Mouse (Mus musculus) induced T-regulatory cell, adult 2 months (primary cell): ENCODE data around the gene Zswim3.
A peak's percentile ranks its signal among the peaks of the same experiment; 100 is the strongest.
"Not testable (repeated sequence)": the region's sequence is repeated elsewhere in the genome, so short reads cannot be mapped to it uniquely, and the experiment has no call there.

ENCODE experiments used
- DNase-seq: peaks from one replicate; pipeline ENCODE4 v3.0.0-alpha.2; 2012; ENCODE audit warnings: low read depth

Zswim3 gene

DNA sequence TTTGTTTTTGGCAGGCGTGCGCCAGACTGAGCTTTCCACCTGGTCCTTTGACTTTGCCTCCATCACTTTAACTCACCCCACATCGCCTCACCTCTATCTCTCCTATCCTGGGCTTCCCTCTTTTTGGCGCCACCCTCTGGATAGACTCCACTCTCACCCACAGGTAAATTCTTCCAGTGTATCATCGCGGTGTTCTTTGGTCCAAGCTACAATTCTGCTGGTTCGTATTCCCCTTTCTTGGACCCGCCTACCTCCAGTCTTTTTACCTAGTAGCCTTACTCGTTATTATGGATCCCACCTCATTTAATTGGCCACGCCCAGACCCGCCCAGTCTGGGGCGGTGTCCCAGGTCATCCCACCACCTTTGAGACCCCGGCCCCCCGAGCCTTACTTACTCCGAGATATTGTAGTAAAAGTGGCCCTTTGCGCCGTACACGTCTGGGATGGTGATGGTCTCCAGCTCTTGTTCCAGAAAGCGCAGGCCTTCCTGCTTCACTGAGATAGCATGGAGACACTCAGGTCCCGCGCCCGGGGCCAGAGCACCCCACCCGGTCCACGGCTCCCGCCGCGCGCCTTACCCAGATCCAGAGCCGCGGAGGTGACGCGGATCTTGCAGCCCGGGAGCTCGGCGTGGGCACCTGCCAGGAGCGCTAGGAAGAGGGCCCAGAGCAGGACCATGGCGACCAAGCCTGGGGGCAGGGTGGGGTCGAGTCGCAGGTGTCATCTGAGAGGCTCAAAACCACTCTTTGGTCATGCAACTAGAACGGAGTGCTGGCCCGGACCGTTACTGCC is 51.6 kb downstream of the Zswim3 start:
- peak; percentile 56 for DNase-seq

DNA sequence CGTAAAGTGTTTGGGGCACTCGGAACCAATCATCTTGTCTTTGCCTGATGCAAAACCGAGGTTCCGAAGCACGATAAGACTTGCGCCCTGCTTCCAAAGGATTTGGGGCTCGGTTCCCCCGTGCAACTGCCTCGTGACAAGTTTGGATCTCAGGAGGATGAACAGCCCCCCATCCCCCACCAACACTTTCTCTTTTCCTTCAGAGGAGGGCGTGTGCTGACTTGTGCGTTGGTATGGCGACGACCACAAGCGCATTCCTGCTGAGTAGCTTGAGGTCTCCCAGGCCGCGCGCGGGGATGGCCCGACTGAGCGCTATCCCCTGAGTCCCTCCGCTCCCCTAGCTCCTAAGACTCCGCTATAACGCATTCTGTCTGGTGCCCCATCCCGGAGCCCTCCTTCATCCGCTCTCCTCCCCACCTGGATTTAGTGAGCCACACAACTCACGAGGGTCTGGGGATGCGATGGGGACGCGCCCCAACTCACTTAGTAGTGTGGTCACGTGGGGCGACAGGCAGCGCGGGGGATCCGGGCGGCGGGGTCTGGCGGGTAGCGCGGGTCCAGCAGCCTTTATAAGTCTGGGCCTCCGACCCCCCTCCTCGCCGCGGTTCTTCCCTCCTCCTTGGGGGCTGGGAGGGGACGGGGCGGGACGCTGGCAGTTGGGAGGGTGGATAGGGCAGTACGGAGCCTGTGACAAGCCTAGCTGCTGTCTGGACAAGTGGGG is 52.4 kb downstream of the Zswim3 start, which contains the start of gene Pltp:
Gene Pltp, minus strand, starts transcription at position 611 of the 721 bp plus-strand sequence.
- peak; percentile 81 for DNase-seq

DNA sequence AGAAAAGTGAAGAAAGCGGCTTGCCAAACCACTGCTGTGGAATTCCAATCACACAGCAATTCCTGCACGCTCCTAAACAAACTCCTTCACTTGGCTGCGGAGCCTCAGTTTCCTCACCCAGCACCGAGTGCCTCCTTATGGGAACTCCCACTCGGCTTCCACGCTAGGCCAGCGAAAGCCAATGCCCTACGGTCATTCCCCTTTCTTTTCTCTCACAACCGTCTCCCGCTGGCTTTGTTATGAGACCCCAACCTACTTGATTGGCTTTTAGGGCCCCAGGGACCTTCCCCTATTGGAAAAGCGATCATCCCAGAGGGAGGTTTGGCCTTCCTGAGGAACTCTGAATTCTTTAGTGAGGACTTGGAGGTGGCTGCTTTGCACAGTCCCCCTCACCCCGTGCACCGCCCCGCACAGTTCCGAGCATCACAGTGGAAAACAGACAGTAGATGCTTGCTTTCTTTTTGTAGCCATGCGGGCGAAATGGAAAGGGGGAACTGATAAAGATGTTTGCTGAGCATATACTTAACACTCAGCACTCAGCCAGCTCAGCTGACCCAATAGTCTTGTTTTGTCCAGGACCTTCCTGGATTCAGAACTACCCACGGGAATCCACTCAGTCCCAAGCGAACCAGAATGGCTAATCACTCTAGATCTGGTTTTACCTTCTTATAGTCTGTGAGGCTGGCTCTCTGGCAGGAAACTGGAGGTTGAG is 53.1 kb downstream of the Zswim3 start:
- peak; percentile 53 for DNase-seq

DNA sequence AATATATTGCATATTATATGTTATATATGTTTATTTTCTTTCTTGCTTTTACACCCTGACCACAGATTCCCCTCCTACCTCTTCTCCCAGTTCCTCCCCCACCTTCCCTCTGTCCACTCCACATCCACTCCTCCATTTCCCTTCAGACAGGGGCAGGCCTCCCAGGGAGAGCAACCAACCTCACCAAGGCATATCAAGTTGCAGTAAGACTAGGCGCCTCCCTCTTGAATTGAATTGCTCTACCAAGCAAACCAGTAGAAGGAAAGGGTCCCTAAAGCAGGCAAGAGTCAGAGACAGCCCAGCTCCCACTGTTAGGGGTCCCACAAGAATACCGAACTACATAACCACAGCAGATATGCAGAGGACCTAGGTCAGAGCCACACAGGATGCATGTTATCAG is 54.3 kb downstream of the Zswim3 start:
- no peak for DNase-seq

DNA sequence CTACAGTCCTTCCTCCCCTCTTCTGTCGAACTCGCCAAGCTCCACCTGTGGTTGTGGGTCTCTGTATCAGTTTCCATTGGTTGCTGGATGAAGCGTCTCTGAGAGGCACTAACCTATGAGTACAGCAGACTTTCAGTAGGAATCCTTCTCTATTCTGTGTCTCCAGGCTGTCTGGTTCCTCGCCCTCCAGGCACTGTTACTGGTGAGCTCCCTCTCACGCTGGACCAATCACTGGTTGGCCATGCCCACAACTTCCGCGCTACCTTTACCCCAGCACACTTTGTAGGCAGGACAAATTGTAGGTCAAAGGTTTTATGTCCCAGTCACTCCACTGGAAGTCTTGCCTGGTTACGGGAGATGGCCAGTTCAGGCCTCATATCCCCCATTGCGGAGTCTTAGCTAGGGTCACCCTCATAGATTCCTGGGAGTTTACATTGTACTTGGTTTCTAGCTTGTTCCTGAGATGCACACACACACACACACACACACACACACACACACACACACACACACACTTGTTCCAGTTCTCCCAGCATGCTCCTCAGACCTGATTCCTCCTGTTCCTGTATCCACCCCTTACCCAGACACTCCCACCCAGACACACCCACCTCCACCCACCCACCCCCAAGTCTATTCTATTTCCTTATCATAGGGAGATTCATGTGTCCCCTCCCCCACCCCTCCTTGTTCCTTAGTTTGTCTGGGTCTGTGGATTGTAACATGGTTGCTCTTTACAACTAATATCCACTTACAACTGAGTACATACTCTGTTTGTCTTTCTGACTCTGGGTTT is 54.9 kb downstream of the Zswim3 start:
- peak; percentile 44 for DNase-seq

DNA sequence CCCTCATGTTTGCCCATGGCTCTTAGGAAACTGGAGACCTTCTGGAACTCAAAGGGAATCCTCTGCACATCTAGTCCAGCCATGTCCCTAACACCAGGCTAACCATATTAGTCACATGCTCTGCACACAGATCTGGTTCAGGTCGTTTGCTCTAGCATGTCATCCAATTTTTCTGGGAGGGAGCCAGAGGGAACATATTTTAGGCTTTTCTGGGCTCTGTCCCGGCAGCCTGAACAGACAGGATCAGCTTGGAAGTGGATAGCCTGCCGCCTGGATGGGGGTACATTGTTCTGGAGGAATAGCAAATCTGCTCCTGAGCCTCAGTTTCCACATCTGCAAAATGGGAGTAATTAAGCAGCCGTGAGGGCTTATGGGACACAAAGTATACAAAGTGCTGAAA is 56.2 kb downstream of the Zswim3 start:
- no peak for DNase-seq

DNA sequence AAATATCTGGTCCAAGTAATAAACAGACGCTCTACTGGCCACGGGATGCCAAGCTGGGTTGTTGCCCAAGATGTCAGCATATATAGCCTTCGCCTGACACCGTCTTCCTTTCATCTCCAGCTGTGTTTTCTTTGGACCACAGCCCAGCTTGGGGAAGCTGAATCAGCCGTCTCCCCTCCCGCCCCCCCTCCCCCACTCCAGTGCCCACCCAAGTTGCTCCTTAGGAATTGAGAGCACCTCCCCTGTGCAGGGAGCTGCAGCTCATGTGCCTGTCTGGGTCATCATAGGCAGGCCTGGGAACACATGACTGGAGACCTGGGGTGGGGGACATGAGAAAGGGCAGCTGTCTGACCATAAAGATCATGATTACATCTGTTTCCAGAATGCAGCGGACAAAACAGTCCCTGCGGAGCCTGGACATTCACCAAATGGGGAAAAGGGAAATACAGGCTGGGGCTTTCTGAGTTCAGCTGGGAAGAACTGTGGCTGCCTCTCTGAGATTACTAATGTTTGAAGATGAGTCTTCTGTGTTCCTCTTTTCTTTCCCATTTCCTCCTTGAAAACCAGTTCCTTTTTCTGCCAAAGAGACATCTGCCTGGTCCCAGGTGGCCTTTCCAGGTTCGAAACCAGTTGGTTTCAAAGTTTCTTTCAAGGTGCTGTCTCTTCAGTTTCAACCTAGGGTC is 57.4 kb downstream of the Zswim3 start:
- DNase-seq: no peak

DNA sequence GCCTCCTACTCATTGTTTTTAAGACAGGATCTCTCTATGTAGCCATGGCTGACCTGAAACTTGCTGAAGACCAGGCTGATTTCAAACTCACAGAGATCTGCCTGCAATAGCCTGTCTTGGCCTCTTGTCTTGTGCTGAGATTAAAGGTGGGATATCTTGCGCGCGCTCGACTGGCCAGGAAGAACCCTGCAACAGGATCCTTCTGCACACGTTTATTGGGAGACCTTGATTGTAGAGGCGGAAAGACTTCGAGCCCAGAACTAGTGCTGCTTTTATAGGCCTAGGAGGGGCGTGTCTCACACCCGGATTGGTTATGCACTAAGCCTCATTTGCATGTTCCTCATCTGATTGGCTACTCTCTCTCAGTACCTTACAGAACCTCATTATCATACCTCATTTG is 58.5 kb downstream of the Zswim3 start:
- not testable (repeated sequence) for DNase-seq

DNA sequence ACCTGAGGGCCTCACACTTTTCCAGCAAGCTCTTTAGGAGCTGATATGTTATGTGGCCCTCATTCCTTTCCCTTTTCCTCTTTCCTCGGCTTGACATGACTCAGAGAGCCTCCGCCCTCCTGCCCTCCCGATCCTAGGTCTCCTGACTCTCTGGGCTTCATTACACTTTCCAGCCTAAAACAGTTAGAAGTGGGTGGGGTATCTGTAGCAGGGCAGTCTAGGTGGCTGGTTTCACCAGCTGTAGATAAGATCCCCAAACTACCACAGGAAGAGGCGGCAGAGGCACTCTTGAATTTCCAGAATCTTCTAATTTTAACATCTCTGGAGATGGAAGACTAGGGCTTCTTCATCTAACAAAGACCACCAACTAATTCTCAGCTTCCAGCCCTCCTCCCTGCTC is 59.7 kb downstream of the Zswim3 start:
- DNase-seq: no peak

DNA sequence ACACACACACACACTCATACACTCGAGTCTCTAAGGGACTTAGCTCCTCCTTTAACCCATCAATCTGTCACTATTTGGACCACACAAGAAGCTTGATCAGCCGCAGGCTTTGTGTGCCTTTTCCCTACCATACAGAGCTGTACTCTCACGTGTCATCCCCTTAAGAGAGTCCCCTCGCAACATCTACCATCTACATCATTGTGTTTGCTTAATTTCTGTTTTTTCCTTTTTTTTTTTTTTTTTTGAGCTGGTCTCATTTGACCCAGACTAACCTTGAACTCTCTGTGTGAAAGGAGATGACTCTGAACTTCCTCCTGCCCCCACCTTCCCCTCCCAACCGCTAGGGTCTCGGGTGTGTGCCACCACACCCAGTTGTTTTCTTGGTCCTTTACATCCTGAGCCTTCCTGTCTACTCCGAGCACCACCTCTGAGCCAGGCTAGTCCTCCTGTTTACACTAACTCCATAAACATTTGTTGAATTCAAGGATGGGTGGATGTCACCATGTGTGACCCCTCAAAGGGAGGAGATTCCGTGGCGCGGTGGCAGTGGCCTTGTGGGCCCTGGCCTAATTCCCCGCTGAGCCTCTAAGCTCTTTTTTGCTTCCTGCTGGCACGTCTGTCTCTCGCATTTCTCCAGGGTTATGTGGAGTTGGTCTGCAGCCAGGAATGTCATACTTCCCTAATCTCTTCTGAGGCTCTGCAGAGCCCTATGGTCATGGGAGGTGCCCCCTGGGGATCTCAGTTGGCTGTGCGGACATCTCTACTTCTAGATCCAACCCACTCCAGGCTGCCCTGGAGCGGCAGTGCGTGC is 62.0 kb downstream of the Zswim3 start:
- DNase-seq: peak; percentile 75

DNA sequence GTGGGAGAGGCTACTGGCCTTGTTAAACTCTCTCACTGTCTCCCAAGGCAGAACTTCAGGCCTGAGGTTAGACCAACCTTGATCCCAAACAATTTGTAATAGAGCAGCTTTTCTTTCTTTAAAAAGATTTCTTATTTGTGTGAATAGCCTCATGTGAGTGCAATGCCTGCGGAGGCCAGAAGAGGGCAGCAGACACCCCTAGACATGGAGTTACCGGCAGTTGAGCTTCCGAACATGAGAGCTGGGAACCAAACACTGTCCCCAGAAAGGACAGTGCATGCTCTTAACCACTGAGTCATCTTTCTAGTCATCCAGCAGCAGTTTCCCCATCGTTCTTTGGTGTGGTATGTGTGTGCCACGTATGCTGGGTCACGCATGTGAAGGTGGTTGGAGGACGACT is 62.7 kb downstream of the Zswim3 start:
- DNase-seq: peak; percentile 59

DNA sequence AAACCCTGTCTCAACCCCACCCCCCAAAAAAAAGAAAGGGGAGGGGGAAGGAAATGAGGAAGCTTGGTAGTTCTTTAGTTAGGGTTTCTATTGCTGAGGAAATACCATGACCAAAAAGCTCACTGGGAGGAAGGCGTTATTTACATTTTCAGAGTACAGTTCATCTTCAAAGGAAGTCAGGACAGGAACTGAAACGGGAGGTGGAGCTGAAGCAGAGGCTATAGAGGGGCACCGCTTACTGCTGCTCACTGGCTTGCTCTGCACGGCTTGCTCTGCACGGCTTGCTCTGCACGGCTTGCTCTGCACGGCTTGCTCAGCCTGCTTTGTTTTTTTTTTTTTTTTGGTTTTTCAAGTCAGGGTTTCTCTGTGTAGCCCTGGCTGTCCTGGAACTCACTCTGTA is 63.6 kb downstream of the Zswim3 start:
- DNase-seq: peak; percentile 69
